Mouse (Mus musculus) activated CD4-positive, CD25-positive, alpha-beta regulatory T cell, adult 4 months (primary cell): ENCODE results near the gene Ube2k. TPM values are rescaled to one million over a fixed set of nuclear protein-coding genes. Genes with fewer than 3 reads are reported as not detected.

ENCODE experiments used
- polyA plus RNA-seq, 2 experiments: library from polyadenylated mRNA; unstranded; fragments of 100-300 nt; shearing (Covaris generic); gene quantifications; one replicate each; pipeline ENCODE4 v1.2.1; 2017

The Ube2k gene
- polyA plus RNA-seq, 2 experiments from 2014 or later, result 107 to 115 TPM

Other genes with a start within 250 kb of the Ube2k start
- 10 to 100 TPM; 66.0 to 68.8 TPM for gene Rfc1, start 201.6 kb upstream of the Ube2k start, polyA plus RNA-seq
- gene Klb, start 188.9 kb upstream of the Ube2k start, polyA plus RNA-seq, result not detected
- gene Rpl9, start 145.8 kb upstream of the Ube2k start, polyA plus RNA-seq, result 1,000 to 10,000 TPM; 2,260 to 2,984 TPM
- 10 to 100 TPM; 38.7 to 39.1 TPM for gene Lias, start 145.7 kb upstream of the Ube2k start, polyA plus RNA-seq
- 10 to 100 TPM; 11.0 to 14.7 TPM for gene Ugdh, start 101.3 kb upstream of the Ube2k start, polyA plus RNA-seq
- not detected for gene Gm43552, start 44.4 kb upstream of the Ube2k start, polyA plus RNA-seq
- gene Smim14, start within 50 bp of the Ube2k start, polyA plus RNA-seq, result 100 to 1,000 TPM; 137 to 154 TPM
- gene Pds5a, start 161.0 kb downstream of the Ube2k start, polyA plus RNA-seq, result 100 to 1,000 TPM in 1 of 2 experiments, 10 to 100 TPM in 1; 67.6 to 104 TPM
- gene N4bp2, start 226.3 kb downstream of the Ube2k start, polyA plus RNA-seq, result 10 to 100 TPM in 1 of 2 experiments, 1 to 10 TPM in 1; 7.8 to 15.6 TPM